Mouse (Mus musculus): ENCODE data around the gene Ell3. TPM values are rescaled to one million over a fixed set of nuclear protein-coding genes. Genes with fewer than 3 reads are reported as not detected.

Gene Ell3
- under 1 TPM in 1 of 2 experiments, not detected in 1; 0.42 TPM for total RNA-seq (2023)

DNA sequence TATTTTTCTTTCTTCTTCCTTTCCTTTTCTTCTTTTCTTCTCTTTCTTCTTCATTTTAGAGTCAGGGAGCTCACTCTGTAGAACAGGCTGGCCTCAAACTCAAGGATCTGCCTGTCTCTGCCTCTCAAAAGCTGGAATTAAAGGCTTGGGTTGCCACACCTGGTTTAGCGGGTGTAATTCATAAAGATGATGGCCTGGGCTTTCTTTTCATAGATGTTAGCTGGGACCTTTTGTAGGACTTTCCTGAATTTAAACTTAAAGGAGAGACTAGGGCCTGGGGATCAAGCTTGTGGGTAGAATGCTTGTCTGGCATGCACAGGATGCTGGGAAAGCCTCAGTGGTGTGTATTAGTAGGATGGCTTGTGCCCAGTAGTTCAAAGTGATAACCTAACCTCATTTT lies at the start of gene Ell3:
Ell3 (minus strand) TSS at position 101 of the 400 bp plus-strand sequence.

DNA sequence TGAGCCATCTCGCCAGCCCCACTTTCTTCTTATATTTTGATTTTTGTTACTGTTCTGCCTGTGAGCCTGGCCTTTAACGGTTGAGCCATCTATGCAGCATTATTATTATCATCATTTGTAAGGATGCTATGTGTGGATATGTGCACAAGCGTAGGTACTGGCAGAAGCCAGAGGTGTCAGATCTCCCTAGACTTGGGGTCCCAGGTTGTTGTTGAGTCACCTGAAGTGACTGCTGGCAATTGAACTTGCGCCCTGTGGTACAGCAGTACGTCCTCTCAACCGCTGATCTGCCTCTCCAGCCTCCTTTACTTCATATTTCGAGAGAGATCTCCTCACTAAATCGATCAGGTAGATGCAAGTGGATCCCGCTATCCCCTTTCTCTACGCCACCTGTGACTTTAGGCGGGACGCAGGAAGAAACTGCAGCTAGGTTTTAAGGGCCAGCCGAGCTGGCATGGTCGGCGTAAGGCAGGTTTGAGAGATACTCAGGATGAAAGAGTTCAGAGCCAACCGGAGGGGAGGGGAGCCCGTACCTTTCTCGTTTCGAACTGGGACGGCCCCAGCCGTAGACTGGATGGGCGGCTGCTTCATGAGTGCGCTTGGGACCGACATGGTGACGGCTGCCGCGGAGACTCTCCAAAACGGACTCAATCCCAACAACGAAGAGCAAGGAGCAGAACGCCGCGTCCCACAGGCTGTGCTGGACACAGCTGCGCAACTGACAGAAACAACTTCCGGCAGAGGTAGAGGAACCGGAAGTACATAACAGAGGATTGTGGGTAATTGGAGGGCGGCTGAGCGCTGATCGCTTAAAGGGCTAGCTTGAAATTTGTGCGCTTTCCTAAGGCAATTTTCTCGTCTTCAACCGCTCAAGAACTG lies 29.5 kb upstream of the Ell3 start, which contains the start of gene Mfap1b:
Mfap1b (minus strand) TSS at position 767 of the 879 bp plus-strand sequence.

GRCm38 (mm10) chr2:121456692-121457642 lies 12.9 kb upstream of the Ell3 start, which contains the start of gene Serinc4:
TSS of gene Serinc4 (minus strand) at chr2:121456781.

DNA sequence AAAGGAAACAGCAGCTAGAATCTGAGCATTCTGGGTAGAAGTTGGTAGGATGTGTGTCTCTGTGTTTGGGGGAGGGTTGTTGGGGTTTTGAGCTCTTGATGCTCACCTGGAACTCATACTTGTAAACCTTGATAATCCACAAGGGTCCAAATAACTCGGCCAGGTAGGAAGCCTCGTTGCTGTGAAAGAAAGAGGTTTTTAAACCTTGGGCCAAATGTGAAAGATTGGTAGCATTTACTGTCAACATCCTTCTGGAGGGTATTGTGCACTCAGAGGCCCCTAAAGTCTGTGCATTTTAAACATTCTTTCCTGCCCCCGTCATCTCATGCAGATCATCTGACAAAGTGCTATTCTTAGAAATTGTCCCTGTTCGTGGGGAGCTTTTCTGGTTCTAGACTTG lies 8.9 kb upstream of the Ell3 start, which contains the start of gene Hypk:
Hypk (plus strand) TSS at position 301 of the 400 bp plus-strand sequence.

DNA sequence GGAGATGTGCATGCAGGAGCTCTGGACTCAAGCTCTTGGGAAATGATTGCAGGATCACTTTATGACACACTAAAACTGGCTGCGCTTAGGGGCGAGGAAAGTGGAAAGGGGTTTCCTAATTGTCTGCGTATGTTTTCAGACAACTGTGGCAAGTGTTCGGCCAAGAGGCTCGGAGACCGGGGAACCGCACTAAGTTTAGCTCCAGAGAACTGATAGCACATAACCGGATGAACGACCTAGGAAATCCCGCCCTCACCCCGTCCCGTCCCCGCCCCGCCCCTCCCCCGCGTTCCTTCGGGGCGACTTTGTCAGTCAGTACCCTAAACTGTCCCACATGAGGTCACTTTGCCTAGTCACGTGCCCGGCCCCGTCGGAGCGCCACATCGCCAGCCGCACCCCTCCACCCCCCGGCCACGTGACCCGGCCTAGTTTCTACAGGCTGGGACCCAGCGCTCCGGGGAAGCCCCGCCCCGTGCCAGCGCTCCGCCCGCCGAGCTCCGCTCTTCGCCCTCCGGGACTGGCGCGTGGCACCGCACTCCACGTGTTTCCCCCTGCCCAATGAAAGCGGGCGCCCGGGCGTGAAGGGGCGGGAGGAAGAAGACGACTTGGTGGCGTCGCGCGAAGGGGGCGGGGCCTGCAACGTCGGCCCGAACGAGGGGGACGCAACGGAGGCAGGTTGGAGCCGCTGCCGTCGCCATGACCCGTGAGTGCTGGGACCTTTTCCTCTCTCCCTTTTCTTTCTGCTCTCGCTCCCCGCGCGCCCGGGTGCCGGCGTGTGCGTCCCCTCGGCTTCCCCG lies 4.9 kb upstream of the Ell3 start, which contains the start of gene Serf2:
Serf2 (plus strand) TSS at position 457 of the 797 bp plus-strand sequence.

GRCm38 (mm10) chr2:121413387-121414042 lies 30.6 kb downstream of the Ell3 start, which contains the start of the genes Pdia3 and Catsper2:
TSS of gene Pdia3 (plus strand) at chr2:121413775.
TSS of gene Catsper2 (minus strand) at chr2:121413792.

Other genes with a start within 250 kb of the Ell3 start
- gene Trp53bp1, start 172.9 kb downstream of the Ell3 start, total RNA-seq (2023): 10 to 100 TPM; 20.1 to 27.0 TPM
- gene Map1a, start 154.7 kb downstream of the Ell3 start, total RNA-seq (2023): under 1 TPM; 0.11 TPM
- 10 to 100 TPM; 10.7 to 14.3 TPM for gene Ppip5k1, start 88.9 kb downstream of the Ell3 start, total RNA-seq (2023)
- not detected for gene Ckmt1, start 86.6 kb downstream of the Ell3 start, total RNA-seq (2023)
- under 1 TPM; 0.11 to 0.42 TPM for gene Strc, start 57.1 kb downstream of the Ell3 start, total RNA-seq (2023)
- 100 to 1,000 TPM; 134 to 166 TPM for gene Pdia3, start 30.5 kb downstream of the Ell3 start, total RNA-seq (2023)
- gene Catsper2, start 30.5 kb downstream of the Ell3 start, total RNA-seq (2023): under 1 TPM; 0.64 TPM
- gene Serf2, start 4.9 kb upstream of the Ell3 start, total RNA-seq (2023): 100 to 1,000 TPM; 376 to 437 TPM
- gene Hypk, start 9.0 kb upstream of the Ell3 start, total RNA-seq (2023): 10 to 100 TPM; 28.7 to 28.9 TPM
- under 1 TPM; 0.36 to 0.77 TPM for gene Serinc4, start 12.5 kb upstream of the Ell3 start, total RNA-seq (2023)
- gene Mfap1b, start 29.8 kb upstream of the Ell3 start, total RNA-seq (2023): 10 to 100 TPM; 32.7 to 35.2 TPM
- gene Mfap1a, start 62.4 kb upstream of the Ell3 start, total RNA-seq (2023): 10 to 100 TPM; 34.1 to 35.0 TPM
- gene Wdr76, start 62.4 kb upstream of the Ell3 start, total RNA-seq (2023): 10 to 100 TPM; 16.8 to 18.5 TPM